Mouse (Mus musculus) liver, embryonic 14.5 days (tissue): ENCODE results near the gene Ccdc47. TPM values are rescaled to one million over a fixed set of nuclear protein-coding genes. Genes with fewer than 3 reads are reported as not detected.

Source experiments
- ATAC-seq: fragments of 200-750 bp; cut with Nextera tagmentation; 2 replicates; pipeline ENCODE4 v1.8.0; 2017; ENCODE audit warnings: moderate number of reproducible peaks, mild to moderate bottlenecking, moderate library complexity; ENCODE audit not compliant: insufficient read depth
- DNase-seq, 3 experiments: peaks; one replicate each; pipeline ENCODE4 v3.0.0-alpha.2; 2012 to 2013; ENCODE audit warnings: low read depth in 3 of 3, low spot score in 3 of 3
- H3K27ac ChIP-seq: fragments of 300-500 bp; sonication (generic); 2 replicates; pipeline ENCODE4 v1.5.1; 2014; ENCODE audit warnings: moderate library complexity, mild to moderate bottlenecking, control low read depth, inconsistent platforms
- H3K27me3 ChIP-seq: fragments of 300-500 bp; sonication (generic); 2 replicates; pipeline ENCODE4 v1.6.1; 2014; ENCODE audit warnings: mild to moderate bottlenecking, low read length, moderate library complexity; ENCODE audit not compliant: control insufficient read depth, insufficient read depth
- H3K36me3 ChIP-seq: fragments of 300-500 bp; sonication (generic); replicated peaks from 2 replicates; pipeline ENCODE4 v1.6.1; 2014; ENCODE audit warnings: low read depth; ENCODE audit not compliant: control insufficient read depth, insufficient read depth
- H3K4me1 ChIP-seq, 2 experiments: fragments of 200-500 bp in 1 of 2; fragments of 300-500 bp in 1 of 2; sonication (generic) in 1 of 2; replicated peaks; 2 replicates each; pipeline ENCODE4 v1.6.1; 2012 to 2014; ENCODE audit warnings: antibody characterized with exemption in 1 of 2, inconsistent platforms in 1 of 2, low read length in 1 of 2; ENCODE audit not compliant: control insufficient read depth in 2 of 2, insufficient read depth in 2 of 2
- H3K4me2 ChIP-seq: fragments of 300-500 bp; sonication (generic); 2 replicates; pipeline ENCODE4 v1.6.1; 2014; ENCODE audit warnings: low read depth, mild to moderate bottlenecking, control low read depth, moderate library complexity
- H3K4me3 ChIP-seq, 2 experiments: fragments of 200-500 bp in 1 of 2; fragments of 300-500 bp in 1 of 2; sonication (generic) in 1 of 2; 2 replicates each; pipeline ENCODE4 v1.5.1; 2012 to 2014; ENCODE audit warnings: low read depth in 2 of 2, low read length in 2 of 2, mild to moderate bottlenecking in 2 of 2, control low read depth in 1 of 2, inconsistent platforms in 1 of 2, moderate library complexity in 1 of 2; ENCODE audit not compliant: insufficient read depth in 1 of 2
- H3K9ac ChIP-seq: fragments of 300-500 bp; sonication (generic); replicated peaks from 2 replicates; pipeline ENCODE4 v1.6.1; 2014; ENCODE audit warnings: mild to moderate bottlenecking, control low read depth, moderate library complexity
- H3K9me3 ChIP-seq: fragments of 300-500 bp; sonication (generic); 2 replicates; pipeline ENCODE4 v1.6.1; 2016; ENCODE audit warnings: low read length, mixed read lengths; ENCODE audit not compliant: control insufficient read depth
- CTCF ChIP-seq: IDR thresholded peaks from 2 replicates; pipeline ENCODE4 v1.5.1; 2016; ENCODE audit warnings: antibody characterized with exemption, low read depth, control low read depth
- EP300 ChIP-seq: IDR thresholded peaks from 2 replicates; pipeline ENCODE4 v1.6.1; 2016; ENCODE audit warnings: antibody characterized with exemption, low read depth
- WGBS: fragments of 180-500 bp; shearing (Covaris S2); extraction: QIAGEN DNeasy Blood & Tissue Kit; methylation state at CpG from one replicate; pipeline ENCODE4 v1.1.7; 2014; ENCODE audit not compliant: insufficient replicate concordance; 5-methylcytosine and 5-hydroxymethylcytosine counted together
- polyA plus RNA-seq, 2 experiments: library from polyadenylated mRNA; depleted of rRNA in 1 of 2; stranded (reverse) in 1 of 2; unstranded in 1 of 2; fragments of >200 nt; fragmentation: Nextera tagmentation in 1 of 2; extraction: Ambion mirVana in 1 of 2; gene quantifications; 2 replicates each; pipeline versions ENCODE4 v1.2.1 to v1.2.3; 2012 to 2014

Gene Ccdc47
- polyA plus RNA-seq, 2 experiments, result 19.0 to 29.2 TPM

DNA sequence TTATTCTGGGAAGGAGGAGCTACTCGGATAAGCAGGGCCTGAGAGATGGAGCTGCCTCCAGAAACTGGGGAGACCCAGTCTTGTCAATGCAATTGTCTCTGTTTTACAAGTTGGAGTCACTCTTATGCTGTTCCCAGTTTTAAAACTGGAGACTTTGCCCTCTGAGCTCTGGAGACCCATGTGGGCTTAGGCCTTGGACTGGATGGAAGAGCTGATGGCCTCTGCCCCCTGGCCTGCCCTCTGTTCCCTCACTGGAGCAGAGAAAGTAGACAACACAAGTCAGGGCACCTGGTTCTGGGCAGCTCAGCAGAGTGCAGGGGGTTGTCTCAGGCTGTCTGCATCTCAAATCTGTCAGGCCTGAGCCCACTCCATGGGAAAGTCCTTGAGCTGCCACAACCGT, 61.4 kb downstream of the Ccdc47 start:
- H3K27ac ChIP-seq, result no peak overlapping the region

DNA sequence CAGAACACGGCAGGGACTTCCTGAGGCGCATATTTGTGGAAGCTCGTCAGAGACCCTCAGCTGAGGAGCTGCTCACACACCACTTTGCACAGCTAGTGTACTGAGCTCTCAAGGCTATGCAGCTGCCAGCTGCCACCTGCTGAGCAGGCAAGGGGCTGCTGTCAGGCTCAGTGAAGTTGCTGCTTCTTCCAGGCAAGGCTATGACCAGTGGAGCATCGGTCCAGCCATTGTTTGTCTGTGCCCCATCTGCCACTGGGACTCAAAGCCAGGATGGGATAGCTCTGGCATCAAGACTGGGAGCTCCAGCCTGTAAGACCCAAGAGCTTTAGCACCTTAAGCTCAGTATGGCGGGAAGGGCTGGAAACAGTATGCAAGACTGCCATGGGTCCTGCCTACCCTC, 62.1 kb downstream of the Ccdc47 start:
- Histone ChIP-seq H3K9ac (no peak overlapping the region), H3K4me3 (no peak overlapping the region), H3K27ac (no peak overlapping the region), H3K4me1 (no peaks in the 10 kb centered on the region; a peak in 2 of 4 replicates), H3K27me3 (no peaks in the 10 kb centered on the region), H3K36me3 (peaks cover 6% of the 10 kb centered on the region; the same call in 1 of the 2 replicates), H3K4me2 (no peak overlapping the region), H3K9me3 (no peaks in the 10 kb centered on the region)
- no peak for DNase-seq
- ATAC-seq, result no peak
- WGBS, result 60% methylated on average over 5 of the region's 5 CpGs
- no peak for TF ChIP-seq EP300
- TF ChIP-seq CTCF, result no peak

More for the DNA sequence above, 61.4 kb downstream of the Ccdc47 start:
- peaks cover 6% of the 10 kb centered on the region; the same call in 1 of the 2 replicates for H3K36me3 ChIP-seq
- DNase-seq, result no peak
- H3K9me3 ChIP-seq, result no peaks in the 10 kb centered on the region
- no peak overlapping the region for H3K4me3 ChIP-seq
- no peak for TF ChIP-seq EP300
- TF ChIP-seq CTCF, result no peak
- H3K9ac ChIP-seq, result no peak overlapping the region
- H3K4me1 ChIP-seq, result no peaks in the 10 kb centered on the region; a peak in 2 of 4 replicates
- 40% methylated on average over 2 of the region's 2 CpGs for WGBS
- H3K27me3 ChIP-seq, result no peaks in the 10 kb centered on the region
- no peak overlapping the region for H3K4me2 ChIP-seq
- no peak for ATAC-seq

DNA sequence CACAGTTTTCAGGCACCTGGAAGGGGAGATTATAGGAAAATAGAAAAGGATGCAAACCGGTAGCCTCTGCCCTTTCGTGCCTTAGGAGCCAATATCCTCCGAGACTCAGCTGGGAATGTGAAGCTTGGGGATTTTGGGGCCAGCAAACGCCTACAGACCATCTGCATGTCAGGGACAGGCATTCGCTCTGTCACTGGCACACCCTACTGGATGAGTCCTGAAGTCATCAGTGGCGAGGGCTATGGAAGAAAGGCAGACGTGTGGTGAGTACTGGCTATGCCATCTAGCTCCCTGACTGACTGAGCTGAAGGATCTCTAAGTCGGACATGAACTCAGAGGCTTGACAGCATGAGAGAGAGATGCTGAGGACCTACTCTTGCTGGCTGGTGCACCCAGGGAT, 64.0 kb downstream of the Ccdc47 start:
- ATAC-seq (no peak), DNase-seq (no peak)
- Histone ChIP-seq H3K9ac (no peak overlapping the region), H3K4me3 (no peak overlapping the region), H3K4me2 (no peak overlapping the region), H3K9me3 (no peaks in the 10 kb centered on the region), H3K27me3 (no peaks in the 10 kb centered on the region), H3K4me1 (no peaks in the 10 kb centered on the region; a peak in 2 of 4 replicates), H3K27ac (no peak overlapping the region), H3K36me3 (peaks cover 6% of the 10 kb centered on the region; the same call in 1 of the 2 replicates)
- TF ChIP-seq CTCF (peak; percentile 12; the same call in 1 of the 2 replicates), EP300 (no peak)
- WGBS, result 65% methylated on average over 8 of the region's 8 CpGs

DNA sequence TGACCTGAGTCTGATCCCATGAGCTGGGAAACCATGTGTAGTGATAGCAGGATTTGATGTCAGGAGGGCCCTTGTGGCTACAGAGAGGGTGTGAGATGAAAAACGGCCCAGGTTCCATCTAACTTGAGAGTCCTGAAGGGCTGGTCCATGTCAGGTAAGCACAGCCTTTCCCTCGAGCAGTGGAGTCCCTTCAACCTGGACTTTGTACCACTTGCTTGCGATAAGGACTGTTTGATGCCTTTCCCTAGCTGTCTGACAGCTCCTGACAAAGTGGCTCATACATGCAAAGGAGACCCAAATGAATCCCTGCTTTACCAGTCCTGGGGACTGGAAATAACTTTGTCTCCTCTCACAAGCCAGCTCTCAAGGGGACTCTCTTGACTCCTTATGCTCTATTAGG, 64.9 kb downstream of the Ccdc47 start:
- no peak overlapping the region for H3K9ac ChIP-seq
- ATAC-seq (no peak), DNase-seq (no peak)
- peaks cover 6% of the 10 kb centered on the region; the same call in 1 of the 2 replicates for H3K36me3 ChIP-seq
- H3K4me2 ChIP-seq, result no peak overlapping the region
- TF ChIP-seq EP300, result no peak
- no peak for TF ChIP-seq CTCF
- no peak overlapping the region for H3K27ac ChIP-seq
- H3K4me1 ChIP-seq, result no peaks in the 10 kb centered on the region; a peak in 2 of 4 replicates
- no peak overlapping the region for H3K4me3 ChIP-seq
- no peaks in the 10 kb centered on the region for H3K27me3 ChIP-seq
- H3K9me3 ChIP-seq, result no peaks in the 10 kb centered on the region
- 63% methylated on average over 3 of the region's 3 CpGs for WGBS

Other genes starting within 250 kb of the Ccdc47 start
- 0.07 and 0.08 TPM in 2 replicates for gene Ace, start 248.4 kb downstream of the Ccdc47 start, polyA plus RNA-seq (2012; rRNA removed)
- not detected in 2 replicates for gene Ace, start 248.4 kb downstream of the Ccdc47 start, polyA plus RNA-seq (2014; fragmentation: Nextera tagmentation; extraction: Ambion mirVana)
- gene Ace3, start 221.7 kb downstream of the Ccdc47 start, polyA plus RNA-seq (2012; rRNA removed), result not detected in 2 replicates
- gene Ace3, start 221.7 kb downstream of the Ccdc47 start, polyA plus RNA-seq (2014; fragmentation: Nextera tagmentation; extraction: Ambion mirVana), result not detected in 2 replicates
- gene Kcnh6, start 208.2 kb downstream of the Ccdc47 start, polyA plus RNA-seq (2012; rRNA removed), result 0.01 TPM in 2 replicates
- gene Kcnh6, start 208.2 kb downstream of the Ccdc47 start, polyA plus RNA-seq (2014; fragmentation: Nextera tagmentation; extraction: Ambion mirVana), result not detected in 2 replicates
- gene Dcaf7, start 179.5 kb downstream of the Ccdc47 start, polyA plus RNA-seq (2012; rRNA removed), result 15.4 and 15.5 TPM in 2 replicates
- 21.6 and 25.9 TPM in 2 replicates for gene Dcaf7, start 179.5 kb downstream of the Ccdc47 start, polyA plus RNA-seq (2014; fragmentation: Nextera tagmentation; extraction: Ambion mirVana)
- 7.3 and 10.0 TPM in 2 replicates for gene Taco1, start 150.3 kb downstream of the Ccdc47 start, polyA plus RNA-seq (2012; rRNA removed)
- 4.8 and 5.2 TPM in 2 replicates for gene Taco1, start 150.3 kb downstream of the Ccdc47 start, polyA plus RNA-seq (2014; fragmentation: Nextera tagmentation; extraction: Ambion mirVana)
- gene Map3k3, start 131.7 kb downstream of the Ccdc47 start, polyA plus RNA-seq (2012; rRNA removed), result 5.2 and 5.5 TPM in 2 replicates
- 3.8 and 5.4 TPM in 2 replicates for gene Map3k3, start 131.7 kb downstream of the Ccdc47 start, polyA plus RNA-seq (2014; fragmentation: Nextera tagmentation; extraction: Ambion mirVana)
- not detected in 2 replicates for gene Gm10840, start 55.5 kb downstream of the Ccdc47 start, polyA plus RNA-seq (2012; rRNA removed)
- gene Gm10840, start 55.5 kb downstream of the Ccdc47 start, polyA plus RNA-seq (2014; fragmentation: Nextera tagmentation; extraction: Ambion mirVana), result not detected in 2 replicates
- gene Limd2, start 55.5 kb downstream of the Ccdc47 start, polyA plus RNA-seq (2012; rRNA removed), result 17.3 and 26.7 TPM in 2 replicates
- gene Limd2, start 55.5 kb downstream of the Ccdc47 start, polyA plus RNA-seq (2014; fragmentation: Nextera tagmentation; extraction: Ambion mirVana), result 57.8 and 59.4 TPM in 2 replicates
- gene Strada, start 14.2 kb downstream of the Ccdc47 start, polyA plus RNA-seq (2012; rRNA removed), result 9.1 and 9.4 TPM in 2 replicates
- gene Strada, start 14.2 kb downstream of the Ccdc47 start, polyA plus RNA-seq (2014; fragmentation: Nextera tagmentation; extraction: Ambion mirVana), result 6.9 and 8.8 TPM in 2 replicates
- gene Ddx42, start 582 bp upstream of the Ccdc47 start, polyA plus RNA-seq (2012; rRNA removed), result 7.8 and 13.5 TPM in 2 replicates
- gene Ddx42, start 582 bp upstream of the Ccdc47 start, polyA plus RNA-seq (2014; fragmentation: Nextera tagmentation; extraction: Ambion mirVana), result 20.7 and 22.8 TPM in 2 replicates
- gene Ftsj3, start 39.7 kb upstream of the Ccdc47 start, polyA plus RNA-seq (2012; rRNA removed), result 15.5 and 25.7 TPM in 2 replicates
- gene Ftsj3, start 39.7 kb upstream of the Ccdc47 start, polyA plus RNA-seq (2014; fragmentation: Nextera tagmentation; extraction: Ambion mirVana), result 36.8 and 40.1 TPM in 2 replicates
- 59.6 and 107 TPM in 2 replicates for gene Psmc5, start 39.8 kb upstream of the Ccdc47 start, polyA plus RNA-seq (2012; rRNA removed)
- 123 and 132 TPM in 2 replicates for gene Psmc5, start 39.8 kb upstream of the Ccdc47 start, polyA plus RNA-seq (2014; fragmentation: Nextera tagmentation; extraction: Ambion mirVana)
- gene Smarcd2, start 56.6 kb upstream of the Ccdc47 start, polyA plus RNA-seq (2012; rRNA removed), result 38.8 and 39.1 TPM in 2 replicates
- 23.9 and 29.0 TPM in 2 replicates for gene Smarcd2, start 56.6 kb upstream of the Ccdc47 start, polyA plus RNA-seq (2014; fragmentation: Nextera tagmentation; extraction: Ambion mirVana)
- gene Tcam1, start 60.3 kb upstream of the Ccdc47 start, polyA plus RNA-seq (2012; rRNA removed), result 0.17 and 0.20 TPM in 2 replicates
- 0.09 and 0.18 TPM in 2 replicates for gene Tcam1, start 60.3 kb upstream of the Ccdc47 start, polyA plus RNA-seq (2014; fragmentation: Nextera tagmentation; extraction: Ambion mirVana)
- gene Gh, start 85.5 kb upstream of the Ccdc47 start, polyA plus RNA-seq (2012; rRNA removed), result not detected in 2 replicates
- not detected in 2 replicates for gene Gh, start 85.5 kb upstream of the Ccdc47 start, polyA plus RNA-seq (2014; fragmentation: Nextera tagmentation; extraction: Ambion mirVana)
- 3.1 and 3.7 TPM in 2 replicates for gene Cd79b, start 98.4 kb upstream of the Ccdc47 start, polyA plus RNA-seq (2012; rRNA removed)
- 4.5 and 4.9 TPM in 2 replicates for gene Cd79b, start 98.4 kb upstream of the Ccdc47 start, polyA plus RNA-seq (2014; fragmentation: Nextera tagmentation; extraction: Ambion mirVana)
- 0.01 and 0.02 TPM in 2 replicates for gene Scn4a, start 136.9 kb upstream of the Ccdc47 start, polyA plus RNA-seq (2012; rRNA removed)
- not detected in 2 replicates for gene Scn4a, start 136.9 kb upstream of the Ccdc47 start, polyA plus RNA-seq (2014; fragmentation: Nextera tagmentation; extraction: Ambion mirVana)
- not detected in 2 replicates for gene Prr29, start 149.1 kb upstream of the Ccdc47 start, polyA plus RNA-seq (2012; rRNA removed)
- gene Prr29, start 149.1 kb upstream of the Ccdc47 start, polyA plus RNA-seq (2014; fragmentation: Nextera tagmentation; extraction: Ambion mirVana), result not detected in 2 replicates
- gene Icam2, start 171.7 kb upstream of the Ccdc47 start, polyA plus RNA-seq (2012; rRNA removed), result 9.4 and 13.0 TPM in 2 replicates
- 12.1 and 16.3 TPM in 2 replicates for gene Icam2, start 171.7 kb upstream of the Ccdc47 start, polyA plus RNA-seq (2014; fragmentation: Nextera tagmentation; extraction: Ambion mirVana)